Mouse (Mus musculus) liver, adult (tissue): ENCODE measurements around the gene Sgk2.

Experiments
- GATA4 ChIP-seq: IDR thresholded peaks from 2 replicates; pipeline ENCODE4 v1.6.1; 2014; ENCODE audit warnings: mild to moderate bottlenecking, low read length; ENCODE audit not compliant: insufficient replicate concordance

The Sgk2 gene

DNA sequence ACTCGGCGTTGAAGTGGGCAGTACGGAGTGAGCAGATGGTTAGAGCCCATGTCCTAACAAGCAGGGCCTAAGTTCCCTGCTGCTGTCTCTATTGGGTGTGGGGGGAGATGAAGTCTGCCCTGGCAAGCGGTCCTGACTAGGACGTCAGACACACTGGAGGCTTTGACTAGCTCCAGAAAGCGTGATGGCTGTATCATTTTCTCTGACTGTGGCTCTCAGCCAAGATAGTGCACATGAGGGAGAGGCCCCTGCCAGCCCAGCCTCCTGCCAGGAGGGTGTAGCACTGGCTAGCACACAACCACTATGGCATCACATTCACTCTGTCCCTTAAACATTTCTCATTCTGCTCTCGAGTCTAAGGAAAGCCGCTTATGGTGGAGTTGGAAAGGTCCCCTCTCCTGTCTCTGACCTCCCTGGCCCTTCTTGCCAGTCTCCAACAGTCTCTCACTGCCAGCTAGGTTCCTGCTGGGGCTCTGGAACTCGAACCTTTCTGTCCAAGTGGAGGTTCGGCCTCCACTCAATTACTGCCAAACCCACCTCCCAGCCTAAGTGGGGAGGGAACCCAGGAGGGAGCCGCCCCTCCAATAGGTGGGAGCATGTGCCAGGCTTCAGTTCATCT, 11.9 kb upstream of the Sgk2 start:
- TF ChIP-seq GATA4, result no peak

GRCm38 (mm10) chr2:162976001-162976400, 11.1 kb upstream of the Sgk2 start:
- TF ChIP-seq GATA4, result no peak

- TF ChIP-seq GATA4, result no peak
Observed at GRCm38 (mm10) chr2:162984381-162984780, 2.7 kb upstream of the Sgk2 start.

DNA sequence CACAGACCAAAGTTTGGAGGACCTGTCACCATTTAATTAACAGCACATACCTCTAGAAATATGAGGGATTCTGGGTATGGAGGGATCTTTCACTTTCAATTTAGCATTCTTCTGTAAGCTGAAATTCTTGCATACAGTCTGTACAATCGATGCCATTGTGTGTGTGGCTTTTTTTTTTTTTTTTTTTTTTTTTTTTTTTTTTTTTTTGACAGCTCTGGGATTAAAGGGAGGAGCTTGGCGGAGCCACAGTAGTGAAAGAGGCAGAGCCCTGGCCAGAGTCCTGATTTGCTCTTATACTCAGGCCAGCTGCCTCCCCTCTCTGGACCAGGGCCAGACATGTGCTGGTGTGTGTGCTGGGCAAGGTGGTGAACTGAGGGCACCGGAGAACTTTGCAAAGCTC, 1.2 kb upstream of the Sgk2 start:
- no peak for TF ChIP-seq GATA4

DNA sequence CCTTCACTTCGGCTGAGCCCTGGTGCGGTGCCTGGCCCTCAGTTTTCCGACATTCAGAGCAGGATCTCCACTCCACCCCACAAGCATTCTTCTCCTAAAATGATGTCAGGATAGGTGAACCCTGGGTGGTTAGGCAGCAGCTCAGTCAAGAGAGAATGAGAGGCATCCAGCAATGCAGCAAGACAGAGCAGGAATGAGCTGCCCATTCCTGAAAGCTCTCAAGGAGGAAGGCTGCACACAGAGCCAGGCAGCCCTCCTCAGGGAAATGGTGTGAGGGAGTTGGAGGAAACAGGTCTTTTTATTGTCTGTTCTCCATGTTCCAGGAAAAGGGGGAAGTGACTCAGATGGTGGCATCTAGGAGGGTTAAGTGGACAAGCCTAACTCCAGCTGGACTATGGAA, 366 bp upstream of the Sgk2 start:
- no peak for TF ChIP-seq GATA4

GRCm38 (mm10) chr2:162988235-162988634, 1.1 kb downstream of the Sgk2 start:
- no peak for TF ChIP-seq GATA4

- TF ChIP-seq GATA4, result no peak
Observed at GRCm38 (mm10) chr2:162991394-162992083, 4.4 kb downstream of the Sgk2 start.

DNA sequence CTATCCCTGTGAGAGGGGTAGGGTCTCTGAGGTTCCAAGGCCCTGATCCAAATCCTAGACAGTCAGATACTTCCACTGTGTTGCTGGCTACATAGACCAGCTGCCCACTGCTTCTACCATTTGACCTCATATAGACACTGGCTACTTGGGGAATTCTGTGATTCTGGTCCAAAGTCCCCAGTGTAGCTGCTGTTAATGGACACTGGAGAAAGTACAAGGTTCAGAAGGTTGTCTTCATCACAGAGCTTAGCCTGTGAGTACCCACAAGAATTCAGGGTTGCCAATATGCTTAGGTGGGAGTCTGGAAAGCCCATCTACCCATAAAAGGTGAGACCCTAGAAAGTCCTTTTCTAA, 4.9 kb downstream of the Sgk2 start:
- TF ChIP-seq GATA4, result no peak

DNA sequence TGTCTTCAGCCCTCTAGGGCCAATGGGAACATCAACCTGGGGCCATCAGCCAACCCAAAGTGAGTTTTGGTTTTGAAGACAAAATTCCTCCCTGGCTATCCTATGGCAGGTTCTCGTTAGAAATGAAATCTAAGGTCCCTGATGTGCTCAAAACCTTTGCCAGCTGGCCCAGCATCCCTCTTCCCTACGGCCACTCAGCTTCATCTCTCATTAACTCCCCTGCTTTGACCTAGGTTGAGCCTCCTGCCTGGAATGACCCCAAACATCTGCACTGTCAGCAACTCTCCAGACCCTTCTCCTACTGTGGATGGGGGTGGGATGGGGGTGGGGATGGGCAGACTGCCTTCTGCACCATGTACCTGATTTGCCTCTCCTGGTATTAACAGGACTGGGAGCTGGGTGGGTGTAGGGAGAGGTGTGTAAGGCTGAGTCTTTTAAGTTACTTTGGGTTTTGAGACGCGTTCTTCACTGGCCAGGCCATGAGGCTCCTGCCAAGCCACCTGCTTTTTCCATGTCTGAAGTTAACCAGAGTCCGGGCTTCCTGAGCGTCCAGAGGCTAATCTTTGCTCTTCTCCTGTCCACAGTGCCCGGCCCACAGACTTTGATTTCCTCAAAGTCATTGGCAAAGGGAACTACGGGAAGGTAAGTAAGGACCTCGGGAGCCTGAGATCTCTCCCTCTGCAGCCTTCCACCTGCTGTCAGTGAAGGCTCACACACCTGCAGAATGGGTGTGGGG, 6.9 kb downstream of the Sgk2 start:
- TF ChIP-seq GATA4, result no peak

DNA sequence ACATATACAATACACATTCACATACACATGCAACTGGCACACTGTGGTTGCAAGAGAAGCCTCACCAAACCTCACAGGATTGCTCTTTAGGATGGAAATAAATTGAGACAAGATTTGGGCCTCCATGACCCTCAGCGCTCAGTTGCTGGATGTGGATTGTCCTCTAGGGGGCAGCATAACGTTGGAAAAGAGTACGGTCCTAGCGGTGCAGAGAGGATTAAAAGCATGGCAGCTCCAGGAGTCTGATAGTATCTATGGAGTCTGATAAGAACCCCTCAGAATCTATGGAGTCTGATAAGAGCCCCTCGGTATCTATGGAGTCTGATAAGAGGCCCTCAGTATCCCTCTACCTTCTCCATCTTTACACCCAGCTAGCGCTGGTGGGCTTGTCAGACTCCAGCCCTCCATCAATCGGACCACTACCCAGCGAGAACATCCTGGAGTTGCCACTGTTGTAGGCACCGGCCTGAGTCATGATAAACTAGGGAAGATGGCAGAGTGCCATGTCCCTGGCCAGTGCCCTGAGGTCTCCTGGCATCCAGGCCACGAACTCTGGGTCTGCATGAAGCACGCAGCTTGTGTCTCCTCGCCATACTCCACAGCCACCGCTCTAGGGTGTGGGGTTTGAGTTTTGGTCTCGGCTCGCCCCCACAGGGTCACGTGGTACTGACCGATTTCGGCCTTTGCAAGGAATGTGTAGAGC, 11.5 kb downstream of the Sgk2 start:
- no peak for TF ChIP-seq GATA4

DNA sequence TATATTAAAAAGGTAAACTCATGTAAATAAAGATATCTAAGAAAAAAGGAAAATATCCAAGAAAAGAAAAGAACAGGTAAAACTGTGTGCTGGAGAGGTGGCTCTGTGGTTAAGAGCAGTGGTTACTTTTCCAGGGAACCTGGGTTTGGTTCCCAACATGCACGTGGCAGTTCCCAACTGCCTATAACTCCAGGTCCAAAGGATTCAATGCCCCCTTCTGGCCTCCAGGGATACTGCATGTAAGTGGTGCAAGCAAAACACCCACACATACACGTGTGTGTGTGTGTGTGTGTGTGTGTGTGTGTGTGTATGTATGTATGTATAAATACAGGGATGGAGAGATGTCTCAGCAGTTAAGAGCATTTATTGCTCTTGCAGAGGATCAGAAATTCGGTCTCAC, 12.6 kb downstream of the Sgk2 start:
- TF ChIP-seq GATA4, result no peak

DNA sequence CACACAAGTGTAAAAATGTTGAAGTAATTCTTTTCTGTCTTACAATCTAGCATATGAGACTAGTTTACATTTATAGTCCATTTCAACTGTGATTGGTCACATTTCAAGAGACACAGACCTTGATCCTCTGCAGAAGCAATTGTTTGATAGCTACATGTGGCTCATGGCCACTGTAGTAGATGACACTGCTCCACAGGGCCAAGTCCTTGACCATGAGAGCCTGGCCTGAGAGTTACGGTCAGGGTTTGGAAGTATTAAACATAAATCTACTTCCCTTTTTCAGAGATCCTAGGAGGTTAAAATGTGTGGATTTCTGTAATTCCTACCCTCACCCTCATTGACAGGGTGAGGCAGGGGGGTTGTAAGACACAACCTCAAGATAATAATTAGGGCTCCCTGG, 13.9 kb downstream of the Sgk2 start:
- TF ChIP-seq GATA4, result no peak

- peak; percentile 87 for TF ChIP-seq GATA4
Observed at GRCm38 (mm10) chr2:163007299-163007698, 20.2 kb downstream of the Sgk2 start.

DNA sequence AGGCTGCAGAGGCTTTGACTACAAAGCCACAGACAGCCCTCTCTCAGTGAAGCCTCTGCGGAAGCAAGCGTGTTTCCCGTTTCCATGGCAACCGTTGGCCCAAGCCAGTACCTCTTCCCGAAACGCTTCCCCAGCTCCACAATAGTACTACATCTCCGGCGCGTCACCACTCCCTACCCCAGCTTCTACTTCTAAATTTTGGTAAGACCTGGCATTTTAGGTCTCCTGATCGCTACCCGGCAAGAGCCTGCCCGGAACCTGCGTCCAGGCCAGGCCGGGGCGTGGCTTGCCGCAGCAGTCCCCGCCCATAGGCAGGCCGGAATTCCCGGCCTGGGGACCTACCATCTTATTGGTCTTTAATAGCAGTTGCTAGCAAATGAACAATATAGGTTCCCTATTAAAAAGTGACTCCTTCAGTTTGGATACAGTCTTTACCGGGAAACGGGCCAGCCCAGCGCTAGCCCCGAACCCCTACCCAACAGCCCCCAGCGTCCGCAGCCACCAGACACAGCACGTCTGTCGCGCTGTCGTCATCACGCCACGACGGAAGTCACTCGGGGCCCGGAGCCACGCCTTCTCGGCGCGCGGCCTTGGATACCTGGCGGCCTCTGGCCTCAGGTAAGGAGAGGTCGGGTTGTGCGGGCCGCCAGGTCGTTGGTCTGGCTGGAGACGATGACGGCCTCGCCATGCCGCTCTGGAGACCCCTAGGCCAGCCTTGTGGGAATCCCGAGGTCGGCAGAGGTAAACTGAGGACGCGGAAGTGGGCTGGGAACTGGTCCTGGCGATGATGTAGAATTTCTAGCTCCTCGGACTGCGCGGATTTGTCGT, 30.0 kb downstream of the Sgk2 start, which contains the start of gene Ift52:
Gene Ift52, plus strand, starts transcription at position 439 of the 828 bp plus-strand sequence.
- no peak for TF ChIP-seq GATA4

- TF ChIP-seq GATA4, result no peak
Observed at GRCm38 (mm10) chr2:163031289-163031688, 44.2 kb downstream of the Sgk2 start.
